9 mouse cellular contexts compared by ENCODE assay signal in the genomic region with DNA sequence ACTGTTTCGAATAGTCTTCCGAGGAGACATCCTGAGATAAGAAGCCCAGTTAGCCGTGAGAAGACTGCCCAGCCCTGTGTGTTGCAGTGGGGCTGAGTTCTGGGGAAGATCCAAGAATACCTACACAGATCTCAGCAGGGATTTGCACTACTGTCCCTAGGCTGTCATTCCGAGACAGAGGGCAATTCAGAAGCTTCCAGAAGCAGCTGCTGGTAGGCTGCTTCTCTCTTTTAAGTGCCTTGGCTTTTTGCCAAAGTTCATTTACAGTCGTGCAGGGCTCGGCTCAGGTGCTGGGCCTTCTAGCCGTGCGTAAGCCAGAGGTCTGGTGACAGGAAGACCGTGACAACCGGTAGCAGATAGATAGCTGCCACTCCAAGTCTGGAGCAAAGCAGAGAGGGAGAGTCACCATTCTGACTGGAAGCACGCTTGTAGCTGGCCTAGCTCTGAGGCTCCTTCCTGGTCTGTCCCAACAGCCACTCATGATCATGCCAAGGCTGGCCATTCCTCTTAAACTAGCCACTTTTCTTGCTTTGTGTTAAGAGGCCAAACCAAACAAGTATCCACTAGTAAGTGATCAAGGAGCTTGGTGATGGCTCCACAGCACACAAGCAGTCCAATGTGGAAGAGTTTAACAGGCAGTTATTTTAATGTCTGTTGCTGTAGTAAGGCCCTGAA. TPM values are rescaled to one million over a fixed set of nuclear protein-coding genes. Genes with fewer than 3 reads are reported as not detected.
DNase-seq lines count a peak whose midpoint lies in the region; ATAC-seq lines count a peak whose summit lies in the region.
"Had no signal": no experiment of that assay in that cellular context is flagged by ENCODE, and none has a peak within 500 bp of the region (broad histone marks: within the 10 kb centered on the region; RNA-seq: fewer than 3 reads in every experiment).

No protein-coding gene starts in this region.

- H3K27me3 ChIP-seq in heart, embryonic 12.5 days (replicated peaks) = no peaks in the 10 kb centered on the region

- 13% methylated on average over 11 of the region's 11 CpGs for WGBS in heart, embryonic 12.5 days

- peaks cover 72% of the 10 kb centered on the region for H3K4me1 ChIP-seq in heart, embryonic 12.5 days (replicated peaks)

- peaks cover 4% of the 10 kb centered on the region; the same call in 1 of the 2 replicates for H3K36me3 ChIP-seq in heart, embryonic 12.5 days

- peak overlapping the region; percentile 67 for H3K27ac ChIP-seq in heart, embryonic 12.5 days (ENCODE audit: poor library complexity, severe bottlenecking)
- H3K27ac ChIP-seq: macrophage had no signal

- ATAC-seq in heart, embryonic 12.5 days (ENCODE audit: insufficient number of reproducible peaks, low FRiP score) = peak; percentile 52; the same call in 1 of the 2 replicates
- ATAC-seq in activated CD4-positive, CD25-positive, alpha-beta regulatory T cell, adult 4 months = no peak

- no peak overlapping the region for H3K4me3 ChIP-seq in heart, embryonic 12.5 days

- H3K9me3 ChIP-seq in heart, embryonic 12.5 days (replicated peaks) = peaks cover 4% of the 10 kb centered on the region; the same call in 1 of the 2 replicates

- H3K4me2 ChIP-seq in heart, embryonic 12.5 days = no peak overlapping the region

- intact Hi-C loops in heart, postnatal 14 days (cut with DNase I) = no loop called here
- intact Hi-C loops in gastrocnemius, postnatal 14 days (cut with DNase I; ENCODE audit: low total_unique reads) = no loop called here

- H3K9ac ChIP-seq in heart, embryonic 12.5 days = no peak overlapping the region

- DNase-seq in heart, adult 8-10 months (ENCODE audit: low spot score) = peak; percentile 17
- no peak for DNase-seq in heart, postnatal 14 days
- peak; percentile 20 for DNase-seq in MEL-GATA-1-ER (ENCODE audit: extremely low read depth, low read depth)
- DNase-seq in lung, postnatal 4 days = peak; percentile 18 to 40
- no peak for DNase-seq in yolk sac, embryonic 10.5 days (ENCODE audit: low spot score)
- DNase-seq in gastrocnemius, postnatal 14 days = no peak

RNA-seq across cellular contexts. Expression of a gene that starts 49.3 kb away (rescaled TPM):
- 10 to 100 TPM; 44.5 to 56.3 (median 52.4) TPM for total RNA-seq in heart, adult 8-10 months (2022)
- total RNA-seq in heart, postnatal 14 days (2021) = 10 to 100 TPM; 18.3 to 18.5 TPM
- polyA plus RNA-seq in heart, embryonic 12.5 days (2016; fragmentation: Nextera tagmentation; extraction: Ambion mirVana) = 62.5 and 68.8 TPM in 2 replicates
- total RNA-seq in gastrocnemius, postnatal 14 days (2021) = 10 to 100 TPM; 50.1 to 55.8 TPM
- polyA plus RNA-seq in activated CD4-positive, CD25-positive, alpha-beta regulatory T cell, adult 4 months (2017; shearing (Covaris generic)) = under 1 TPM; 0.57 to 0.60 TPM

Comparison
In these comparisons a context has a peak if more than half of its experiments do, and no peak if none do; other contexts are left out.
1. DNase-seq: peak in heart, adult 8-10 months (single experiment), MEL-GATA-1-ER (single experiment) and lung, postnatal 4 days (2 of 2); none in heart, postnatal 14 days (0 of 2), yolk sac, embryonic 10.5 days (single experiment) and gastrocnemius, postnatal 14 days (single experiment).